Mouse (Mus musculus) T-helper 17 cell (primary cell): Measurements from ENCODE around the gene Cfap77.

Experiments
- in situ Hi-C, 2 experiments: fragments of 300-600 bp; cut with MboI, MseI; formaldehyde crosslinking; loops; 1 replicate in 1 of 2; 2 replicates in 1 of 2; pipeline ENCODE4 v1.15.1; 2025; ENCODE audit warnings: high pct_unique_total_duplicates in 2 of 2

Gene Cfap77

DNA sequence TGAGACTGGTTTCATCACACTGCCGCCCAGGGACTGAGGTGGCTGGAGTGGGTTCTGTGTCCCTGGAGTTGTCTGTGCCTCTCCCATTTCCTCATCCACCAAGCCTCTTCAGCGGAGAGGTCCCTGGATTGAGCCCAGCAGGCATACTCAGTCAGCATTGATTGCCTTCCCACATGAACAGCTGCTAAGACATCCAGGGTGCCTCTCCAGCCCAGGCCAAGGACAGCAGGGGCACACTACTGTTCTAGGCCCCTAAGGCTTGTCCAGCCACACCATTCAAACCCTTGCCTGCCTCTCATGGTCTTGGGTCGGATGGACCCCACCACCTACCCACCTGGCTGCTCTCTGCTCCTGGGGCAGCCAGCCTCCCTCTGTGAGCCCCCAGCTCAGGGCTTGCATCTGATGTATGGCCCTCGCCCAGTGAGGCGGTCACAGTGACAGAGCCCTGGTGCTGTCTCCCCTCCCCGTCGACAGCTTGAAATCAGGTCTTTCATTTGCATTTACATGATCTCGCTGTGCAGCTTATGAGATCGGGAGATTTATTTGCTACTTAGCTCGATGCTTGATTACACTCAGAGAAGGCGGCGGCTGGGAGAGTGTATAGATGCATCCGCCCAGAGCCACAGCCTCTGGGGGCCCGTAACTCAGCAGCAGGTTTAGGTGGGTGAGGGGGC lies 57.6 kb downstream of the Cfap77 start:
- in situ Hi-C loops, result no loop called here

DNA sequence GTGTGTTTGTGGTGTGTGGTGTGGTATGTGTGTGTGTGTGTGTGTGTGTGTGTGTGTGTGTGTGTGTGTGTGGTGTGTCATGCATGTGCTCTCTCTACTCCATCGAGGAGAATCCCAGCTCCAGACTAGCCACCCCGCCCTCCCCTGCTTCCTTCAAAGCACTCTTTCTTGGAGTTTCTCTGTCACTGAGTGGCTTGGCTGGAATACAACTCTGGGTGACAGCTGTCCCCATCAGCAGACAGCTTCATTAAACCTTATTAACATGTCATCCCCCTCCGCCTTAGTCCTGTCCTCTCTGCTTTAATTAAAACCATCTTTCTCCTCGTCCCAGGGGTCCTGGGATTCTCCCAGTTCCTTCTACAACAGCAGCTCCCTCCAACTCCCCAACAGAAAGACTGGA lies 59.4 kb downstream of the Cfap77 start:
- in situ Hi-C loops, result no loop called here

DNA sequence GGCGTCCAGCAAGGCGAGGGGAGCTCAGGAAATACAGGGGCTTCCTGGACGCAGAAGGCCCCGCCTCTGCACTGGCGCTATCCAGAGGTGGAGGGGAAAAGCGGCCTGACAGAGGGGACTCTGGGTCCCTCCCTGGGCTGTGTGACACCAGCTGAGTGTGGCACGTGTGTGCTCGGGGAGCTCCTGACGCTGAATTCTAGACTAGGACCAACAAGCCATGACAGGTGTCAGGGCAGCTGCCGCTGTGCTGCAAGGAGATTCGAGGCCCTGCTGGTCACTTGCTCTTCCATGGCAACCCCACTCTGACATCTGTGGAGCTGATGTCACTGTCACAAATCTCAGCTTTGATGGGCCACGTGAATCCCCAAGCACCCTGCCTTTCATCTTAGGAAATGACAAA lies 60.9 kb downstream of the Cfap77 start:
- in situ Hi-C loops, result no loop called here

DNA sequence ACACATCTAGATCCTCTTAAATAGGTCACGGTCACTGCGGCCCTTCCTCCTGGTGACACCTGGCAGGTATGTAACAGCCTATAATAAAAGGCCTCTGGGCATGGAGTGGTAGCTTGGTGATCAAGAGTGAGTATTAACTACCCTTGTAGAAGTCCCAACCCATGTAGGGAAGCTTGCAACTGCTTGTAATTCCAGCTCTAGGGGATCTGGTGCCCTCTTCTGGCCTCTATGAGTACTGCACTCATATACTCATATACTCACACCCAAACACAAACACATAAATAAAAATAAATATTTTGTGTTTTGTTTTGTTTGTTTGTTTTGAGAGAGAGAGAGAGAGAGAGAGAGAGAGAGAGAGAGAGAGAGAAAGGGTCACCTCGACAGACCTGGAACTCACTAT lies 66.1 kb downstream of the Cfap77 start:
- in situ Hi-C loops, result loop anchor here in 1 of 2 experiments (10.0 kb wide), 1 partner anchor 214 kb away; no protein-coding TSS in a partner anchor

DNA sequence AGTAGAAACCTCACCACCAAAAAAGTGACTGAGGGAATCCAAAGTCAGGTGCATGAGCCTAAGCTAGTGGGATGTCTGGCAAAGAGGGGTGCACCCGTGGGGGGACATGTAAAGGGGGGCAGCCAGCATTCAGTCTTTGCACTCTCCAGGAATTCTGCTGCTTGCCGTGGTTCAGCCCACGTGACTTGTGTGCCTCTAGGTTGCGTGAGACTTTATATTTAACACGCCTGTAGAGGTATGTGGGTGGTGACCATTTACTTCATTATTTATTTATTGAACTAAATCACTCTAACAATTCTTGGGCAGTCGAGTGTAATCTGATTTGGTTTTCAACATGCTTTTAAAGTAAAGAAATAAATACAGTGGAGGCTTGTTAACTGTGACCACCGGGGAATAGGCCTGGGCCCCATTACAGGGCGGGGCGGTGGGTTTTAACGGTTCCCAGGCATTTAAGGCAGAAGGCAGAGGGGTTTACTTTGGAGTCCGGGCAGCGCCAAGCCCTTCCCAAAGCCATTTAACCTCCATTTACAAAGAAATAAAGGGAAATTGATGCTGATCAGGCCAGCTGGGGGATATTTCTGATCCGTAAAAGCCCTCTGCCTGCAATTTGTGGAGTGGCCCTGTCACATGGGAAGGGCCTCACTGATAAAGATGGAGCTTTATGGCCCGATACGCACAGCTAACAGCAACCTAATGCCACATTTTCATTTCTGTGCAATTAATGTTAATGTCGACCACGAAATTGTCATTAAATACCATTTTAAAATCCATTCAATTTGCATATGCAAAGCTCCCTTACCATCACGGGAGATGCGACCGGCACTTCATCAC lies 74.6 kb downstream of the Cfap77 start:
- in situ Hi-C loops, result loop anchor here in 1 of 2 experiments (10.0 kb wide), 1 partner anchor 205 kb away; no protein-coding TSS in a partner anchor

DNA sequence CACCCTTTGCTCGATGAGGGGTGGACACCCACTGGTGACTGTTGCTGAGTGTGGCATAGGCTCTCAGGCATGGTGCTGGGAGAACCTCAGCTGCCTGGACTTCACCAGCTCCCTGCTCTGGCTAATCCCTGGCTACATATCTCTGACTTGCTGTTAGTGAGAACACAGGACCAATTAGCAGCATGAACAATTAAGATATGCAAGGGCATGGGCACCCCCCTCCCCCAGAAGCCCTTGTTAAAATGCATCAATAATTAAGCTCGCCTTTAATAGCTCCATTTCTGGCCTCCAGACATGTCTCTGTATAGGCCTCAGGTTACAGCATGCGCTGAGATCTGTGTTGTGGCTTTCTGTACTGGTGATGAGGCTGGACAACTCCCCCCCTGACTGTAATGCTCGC lies 76.4 kb downstream of the Cfap77 start:
- in situ Hi-C loops, result loop anchor here (5.0 kb wide), 1 partner anchor 226 kb away; no protein-coding TSS in a partner anchor

DNA sequence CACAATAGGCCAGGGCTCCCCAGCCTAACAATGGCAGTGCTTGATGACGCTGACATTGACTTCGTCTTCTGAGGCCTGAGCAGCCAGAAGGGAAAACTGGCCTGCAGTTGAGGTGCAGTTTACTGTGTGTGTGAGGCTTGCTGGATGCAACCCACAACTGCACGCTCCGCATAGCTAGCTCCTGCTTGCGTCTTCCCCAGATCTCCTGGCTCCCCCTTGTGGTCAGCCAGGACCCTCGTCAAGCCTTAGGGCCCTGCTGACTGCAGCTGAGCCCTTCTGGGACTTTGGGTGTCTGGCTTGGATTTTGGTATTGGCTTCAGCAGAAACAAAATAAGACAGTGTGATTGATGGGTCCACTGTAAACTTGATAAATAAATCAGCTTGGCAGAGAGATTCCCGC lies 78.2 kb downstream of the Cfap77 start:
- in situ Hi-C loops, result loop anchor here (5.0 kb wide), 1 partner anchor 224 kb away; no protein-coding TSS in a partner anchor

DNA sequence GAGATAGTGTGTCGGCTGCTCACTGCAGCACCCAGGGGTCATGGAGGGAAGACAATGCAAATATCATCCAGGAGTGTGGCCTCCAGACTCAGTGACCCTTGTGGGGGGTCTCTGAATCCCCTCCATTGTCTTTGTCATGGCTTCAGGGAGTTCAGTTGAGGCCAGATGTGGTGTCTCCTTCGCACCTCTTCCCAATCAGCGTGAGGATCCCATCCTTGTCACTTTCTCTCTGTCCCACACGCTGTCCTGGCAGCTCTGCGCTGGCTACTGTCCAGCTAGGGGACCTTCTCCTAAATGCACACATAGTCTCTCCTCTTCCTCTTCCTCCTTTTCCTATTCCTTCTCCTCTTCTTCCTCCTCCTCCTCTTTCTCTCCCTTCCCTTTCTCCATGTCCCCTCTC lies 79.3 kb downstream of the Cfap77 start:
- in situ Hi-C loops, result loop anchor here (5.0 kb wide), 1 partner anchor 223 kb away; no protein-coding TSS in a partner anchor

DNA sequence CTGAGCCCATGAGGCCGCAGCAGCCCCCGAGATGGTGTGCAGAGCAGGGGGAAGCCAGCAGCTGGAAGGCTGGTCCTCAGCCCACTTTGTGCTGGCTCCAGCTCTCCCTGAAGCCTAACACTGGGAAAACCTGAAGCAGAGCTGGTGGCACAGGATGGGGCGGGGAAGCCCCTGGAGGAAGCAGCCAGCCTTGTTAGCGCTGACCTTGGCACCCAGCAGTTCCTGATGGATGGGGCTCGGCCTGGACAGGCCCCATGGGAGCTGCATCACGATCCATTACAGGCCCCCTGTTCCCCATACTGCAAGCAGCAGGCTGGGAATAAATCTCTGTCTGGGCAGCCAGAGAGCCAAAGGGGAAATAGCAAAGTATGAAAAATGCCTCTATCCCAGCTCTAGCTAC lies 80.3 kb downstream of the Cfap77 start:
- in situ Hi-C loops, result no loop called here

DNA sequence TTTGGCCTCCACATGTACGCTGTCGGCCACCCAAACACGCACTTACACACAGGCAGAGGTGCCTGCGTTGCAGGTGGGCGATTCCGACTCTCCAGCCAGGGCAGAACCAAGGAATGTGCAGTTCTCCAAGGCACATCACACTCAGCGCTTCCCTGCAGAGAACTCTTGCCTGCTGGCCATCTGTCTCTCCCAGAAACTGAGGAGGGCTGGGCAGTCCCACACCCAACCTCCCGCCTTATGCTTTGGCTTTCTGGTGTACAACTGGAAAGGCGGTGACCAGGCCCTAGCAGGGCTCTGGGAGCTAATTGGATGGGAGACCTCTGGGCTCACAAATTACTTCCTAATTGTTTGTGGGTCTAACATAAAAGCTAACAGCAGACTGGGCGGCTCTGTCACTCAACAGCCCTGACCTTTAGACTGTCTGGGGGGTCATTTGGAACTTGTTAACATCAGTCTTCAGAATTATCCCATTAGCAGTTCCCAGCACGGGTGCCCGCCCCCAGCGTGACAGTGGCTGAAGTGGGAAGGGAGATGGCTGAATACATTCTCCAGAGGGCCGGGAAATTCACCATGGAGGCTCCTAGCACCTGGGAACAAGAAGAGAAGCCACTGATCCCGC lies 80.9 kb downstream of the Cfap77 start:
- in situ Hi-C loops, result no loop called here

DNA sequence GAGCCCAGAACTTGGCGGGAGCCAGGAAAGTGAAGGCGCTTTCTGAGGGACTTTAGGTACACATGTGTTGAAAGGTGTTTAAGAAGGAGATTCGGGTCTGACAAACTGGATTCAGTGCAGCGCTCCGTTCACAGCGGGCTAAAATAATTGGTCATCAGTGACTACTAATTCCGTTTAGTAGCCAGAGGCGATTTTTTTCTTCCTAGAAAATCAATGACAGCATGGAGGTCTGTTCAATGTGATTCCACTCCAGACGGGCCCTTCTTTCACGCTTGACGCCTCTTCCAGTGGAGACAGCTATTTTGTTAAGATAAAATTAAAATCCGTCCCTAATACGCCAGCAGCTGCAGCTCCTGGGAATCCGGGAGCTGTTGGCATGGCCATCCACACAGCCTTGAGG lies 84.4 kb downstream of the Cfap77 start:
- in situ Hi-C loops, result no loop called here

DNA sequence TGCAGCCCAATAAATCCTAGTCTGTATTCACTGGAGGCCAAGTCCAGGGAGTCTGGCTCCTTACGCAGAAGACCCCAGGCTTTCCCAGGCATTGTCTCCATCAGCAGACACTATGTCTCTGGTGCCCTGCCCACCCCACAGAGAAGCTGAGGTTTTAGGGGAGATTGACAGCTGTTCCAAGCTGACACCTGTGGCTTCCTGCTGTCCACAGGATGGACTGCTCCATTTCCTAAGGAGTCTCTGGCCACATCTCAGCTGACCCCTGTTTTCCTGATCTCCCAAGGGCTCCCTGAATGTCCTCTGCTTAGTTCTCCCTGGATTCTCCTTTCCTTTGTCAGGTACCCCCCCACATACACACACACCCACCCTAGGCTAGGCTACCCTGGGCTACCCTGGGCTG lies 86.6 kb downstream of the Cfap77 start:
- in situ Hi-C loops, result no loop called here

DNA sequence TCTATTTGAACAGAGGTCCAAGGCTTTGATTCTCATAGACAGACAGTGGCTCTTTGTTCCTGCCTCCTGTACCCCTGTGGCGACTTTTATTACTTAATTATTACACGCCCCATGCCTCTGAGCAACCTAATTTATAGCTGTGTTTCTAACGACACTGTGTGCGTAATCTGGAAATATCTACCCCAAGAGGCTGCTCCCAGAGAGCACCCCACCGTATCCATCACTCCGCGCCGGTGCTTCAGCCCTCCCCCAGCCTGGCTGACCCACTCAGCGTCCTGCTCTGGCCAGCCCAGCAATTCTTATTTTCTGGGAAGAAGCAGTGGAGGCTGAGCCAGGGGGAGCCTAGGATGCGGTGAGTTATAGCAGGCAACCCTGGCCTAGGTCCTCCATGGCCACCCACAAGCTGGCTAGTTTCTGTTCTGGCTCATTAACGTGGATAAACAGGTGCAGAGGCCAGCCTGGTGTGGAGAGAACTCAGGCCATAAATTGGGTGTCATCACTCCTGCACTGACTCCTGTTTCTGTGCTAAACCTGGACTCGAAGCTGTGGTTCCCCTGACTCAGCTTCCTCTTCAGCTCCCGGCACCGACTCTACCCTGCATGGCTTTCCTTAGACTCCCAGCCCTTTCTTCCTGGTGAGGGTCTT lies 88.6 kb downstream of the Cfap77 start:
- in situ Hi-C loops, result no loop called here

DNA sequence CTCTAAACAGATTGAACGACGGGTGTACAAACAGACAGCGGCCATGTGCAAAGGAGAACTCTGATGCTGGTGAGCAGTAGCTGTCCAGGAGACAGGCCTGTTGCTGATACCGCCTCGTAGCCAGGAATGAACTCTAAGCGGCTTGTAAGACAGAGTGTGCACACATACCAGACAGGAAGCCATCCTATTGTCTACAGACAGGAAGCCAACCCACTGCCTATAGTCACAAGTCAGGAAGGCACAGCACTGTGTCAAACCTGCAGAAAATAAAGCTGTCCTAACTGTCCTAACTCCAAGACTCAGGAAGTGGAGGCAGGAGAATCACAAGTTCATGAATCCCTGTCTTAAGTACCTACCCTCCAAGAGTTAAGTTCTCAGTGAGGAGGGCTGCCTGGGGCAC lies 91.3 kb downstream of the Cfap77 start:
- in situ Hi-C loops, result no loop called here

DNA sequence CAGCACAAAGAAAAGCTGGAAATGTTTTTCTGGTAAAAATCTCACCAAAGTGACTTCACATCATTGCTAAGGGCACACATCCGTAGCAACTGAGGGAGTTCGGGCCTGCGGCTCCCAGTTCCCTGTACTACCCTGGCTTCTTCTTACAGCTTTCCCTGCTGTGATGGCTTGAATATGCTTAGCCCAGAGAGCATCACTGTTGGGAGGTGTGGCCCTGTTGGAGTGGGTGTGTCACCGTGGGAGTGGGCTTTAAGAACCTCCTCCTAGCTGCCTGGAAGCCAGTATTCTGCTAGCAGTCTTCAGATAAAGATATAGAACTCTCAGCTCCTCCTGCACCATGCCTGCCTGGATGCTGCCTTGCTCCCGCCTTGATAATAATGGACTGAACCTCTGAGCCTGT lies 93.2 kb downstream of the Cfap77 start:
- in situ Hi-C loops, result no loop called here

DNA sequence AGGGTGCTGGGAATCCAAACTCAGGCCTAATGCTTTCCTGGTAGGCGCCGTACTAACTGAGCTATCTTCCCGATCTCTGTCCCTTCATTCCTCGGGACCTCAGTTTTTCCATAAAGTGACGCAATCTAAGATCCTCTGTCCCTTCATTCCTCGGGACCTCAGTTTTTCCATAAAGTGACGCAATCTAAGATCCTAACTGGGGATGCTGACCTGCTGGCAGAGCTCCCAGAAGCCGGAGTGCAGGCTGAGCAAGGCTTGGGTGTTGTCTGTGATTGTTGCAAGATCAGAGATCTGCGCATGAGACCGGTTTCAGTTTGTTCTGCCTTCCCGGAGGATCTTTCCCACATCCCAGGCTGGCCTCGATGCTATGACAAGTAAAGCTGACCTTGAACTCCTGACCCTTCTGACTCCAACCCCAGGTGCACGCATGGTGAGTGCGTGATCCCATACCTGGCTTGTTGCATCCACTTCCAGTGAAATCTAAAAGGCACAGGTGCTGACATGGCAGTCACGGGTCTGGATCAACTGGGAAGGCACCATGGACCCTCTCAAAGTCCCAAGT lies 93.8 kb downstream of the Cfap77 start:
- in situ Hi-C loops, result no loop called here

DNA sequence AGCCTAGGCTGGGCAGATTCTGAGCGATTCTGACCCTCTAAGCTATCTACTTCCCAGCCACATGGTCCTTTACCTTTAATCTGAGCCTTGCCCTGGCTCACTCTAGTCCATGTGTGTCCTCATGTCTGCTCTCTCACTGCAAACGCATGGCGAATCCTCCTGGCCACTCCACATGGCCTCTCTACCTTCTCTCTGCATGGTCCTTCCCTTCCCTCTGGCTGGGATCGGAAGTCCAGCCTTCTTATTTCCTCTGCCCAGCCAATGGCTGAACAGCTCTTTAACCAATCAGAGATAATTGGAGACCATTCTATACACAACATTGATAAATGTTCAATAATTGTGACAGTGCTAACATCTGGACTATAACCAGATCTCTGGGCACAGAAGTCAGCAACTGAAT lies 98.0 kb downstream of the Cfap77 start:
- in situ Hi-C loops, result no loop called here

DNA sequence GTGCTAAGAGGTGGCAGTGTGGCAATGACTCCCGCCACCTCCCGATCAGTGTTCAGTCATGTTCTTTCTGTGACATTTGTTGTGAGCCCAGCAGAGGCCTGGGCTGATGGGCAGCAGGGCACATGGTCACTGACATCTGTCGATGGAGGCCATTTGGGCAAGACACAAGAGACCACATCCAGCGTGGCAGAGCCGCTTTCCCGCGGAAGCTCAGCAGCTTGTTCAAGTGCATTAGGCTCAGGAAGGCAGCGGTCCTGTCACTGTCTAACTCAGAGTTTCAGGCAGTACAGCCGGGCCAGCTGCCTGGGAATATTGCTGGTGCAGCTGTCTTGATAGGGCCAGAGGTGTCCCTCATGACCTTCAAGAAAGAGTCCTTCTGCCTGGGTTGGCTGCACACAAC lies 100.3 kb downstream of the Cfap77 start:
- in situ Hi-C loops, result no loop called here

DNA sequence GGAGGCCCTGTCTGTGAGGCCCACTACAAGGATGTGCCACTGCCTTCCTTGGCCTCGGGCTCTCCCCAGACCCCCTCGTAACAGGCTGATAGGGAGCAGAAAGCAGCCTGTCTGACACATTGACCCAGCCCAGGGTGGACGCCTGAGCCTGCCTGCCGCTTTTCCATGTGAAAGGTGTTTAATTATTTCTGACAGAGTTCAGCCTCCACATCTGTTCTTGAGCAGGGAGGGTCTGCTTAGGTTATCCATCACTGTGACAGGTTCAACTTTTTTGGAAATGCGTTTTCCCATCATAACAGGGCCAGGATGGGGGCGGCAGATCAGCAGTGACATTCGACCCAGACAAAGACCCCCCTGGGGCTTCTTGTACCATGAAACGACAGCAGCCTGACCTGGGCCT lies 101.9 kb downstream of the Cfap77 start:
- in situ Hi-C loops, result no loop called here

DNA sequence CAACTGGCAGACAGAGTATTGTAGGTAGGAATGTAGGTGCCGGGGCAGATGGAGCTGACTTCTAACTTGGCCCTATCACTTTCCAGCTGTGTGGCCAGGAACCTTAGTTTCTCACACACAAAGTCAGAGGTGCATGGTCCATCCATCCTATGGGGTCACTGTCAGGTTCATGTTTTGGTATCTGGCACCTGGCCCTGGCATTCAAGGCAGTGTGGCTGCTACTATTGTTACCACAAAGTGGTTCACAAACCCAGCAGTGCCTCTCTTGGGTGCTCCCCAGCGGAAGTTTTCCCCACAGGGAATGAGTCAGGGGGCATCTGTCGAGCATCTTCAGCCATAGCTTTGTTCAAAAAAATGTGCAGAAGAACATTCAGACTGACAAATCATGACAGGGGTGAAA lies 108.6 kb downstream of the Cfap77 start:
- in situ Hi-C loops, result no loop called here

DNA sequence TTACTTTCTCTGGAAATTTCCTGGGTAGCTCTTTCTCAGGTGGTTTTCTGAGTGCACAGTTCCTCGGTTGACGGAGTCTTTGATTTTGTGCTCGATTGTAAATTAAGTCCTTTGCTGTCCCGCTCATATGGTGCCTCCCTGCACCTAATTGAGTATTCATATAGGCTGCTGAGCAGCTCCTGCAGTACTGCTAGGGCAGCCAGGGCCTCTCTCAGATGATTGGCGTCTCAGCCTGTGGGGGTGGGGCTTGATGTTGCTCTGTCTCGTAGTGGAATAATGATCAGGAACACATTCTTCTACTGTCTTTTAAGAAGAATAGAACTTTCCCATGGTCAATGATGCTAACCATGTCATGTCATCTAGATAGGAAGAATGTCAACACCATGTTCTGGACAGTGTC lies 109.5 kb downstream of the Cfap77 start:
- in situ Hi-C loops, result no loop called here
